Mouse (Mus musculus): ENCODE measurements at regions not wholly inside any gene's neighbourhood (a gene's known extent, or its start where the extent isn't known, plus 50 kb on each side); places are given as distances from the start of the nearest gene placed in this dataset.

DNA sequence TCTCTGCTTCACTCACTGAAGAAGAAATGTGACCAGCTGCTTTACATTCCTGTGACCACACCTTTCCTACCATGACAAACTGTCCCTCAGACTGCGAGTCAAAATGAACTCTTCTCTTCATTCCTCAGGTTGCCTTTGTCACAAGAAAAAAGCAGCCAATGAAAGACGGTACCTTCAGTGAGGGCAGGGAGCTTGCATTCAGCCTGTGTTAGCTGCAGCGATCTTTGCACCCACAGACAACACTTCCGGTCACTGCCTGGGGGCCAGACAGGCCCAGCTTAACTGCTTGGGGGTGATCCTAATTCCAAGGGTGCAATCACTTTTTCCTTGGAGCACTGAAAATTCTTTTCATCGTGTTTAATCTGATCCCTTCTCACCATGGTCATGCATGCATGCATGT, 169.2 kb upstream of the Jade1 start:
- H3K36me3 ChIP-seq (ENCODE audit: control insufficient read depth, insufficient read depth, low read length), result no peaks in the 10 kb centered on the region
- WGBS, result 42% methylated on average over 5 of the region's 5 CpGs
- no peak for TF ChIP-seq CTCF (IDR thresholded peaks at IDR 0.05; ENCODE audit: low read depth, low read length)
- TF ChIP-seq POLR2A (IDR thresholded peaks at IDR 0.05; ENCODE audit: extremely low read depth, insufficient read depth, low read length), result no peak

GRCm38 (mm10) chr3:41384410-41384809, 171.1 kb upstream of the Jade1 start:
- Histone ChIP-seq H3K36me3 (ENCODE audit: control insufficient read depth, insufficient read depth, low read length) (no peaks in the 10 kb centered on the region), H3K27me3 (ENCODE audit: control insufficient read depth, insufficient read depth, low read length) (no peaks in the 10 kb centered on the region), H3K4me1 (ENCODE audit: control insufficient read depth, insufficient read depth, low read length) (no peaks in the 10 kb centered on the region; the same call in 1 of the 2 replicates), H3K79me2 (ENCODE audit: control insufficient read depth, insufficient read depth, low read length) (no peaks in the 10 kb centered on the region), H3K27ac (replicated peaks; ENCODE audit: insufficient read depth, low read depth, low read length) (no peak overlapping the region), H3K9ac (ENCODE audit: low read depth, low read length) (no peak overlapping the region), H3K4me3 (ENCODE audit: insufficient read depth, low read depth, low read length) (no peak overlapping the region)
- TF ChIP-seq POLR2A (IDR thresholded peaks at IDR 0.05; ENCODE audit: extremely low read depth, insufficient read depth, low read length), result no peak
- TF ChIP-seq CTCF (IDR thresholded peaks at IDR 0.05; ENCODE audit: low read depth, low read length), result no peak
- DNase-seq (ENCODE audit: extremely low read depth, low read depth, low spot score), result no peak
- WGBS, result 85% methylated on average over 10 of the region's 10 CpGs

More for the DNA sequence above, 169.2 kb upstream of the Jade1 start:
- Histone ChIP-seq H3K9ac (ENCODE audit: low read depth, low read length) (no peak overlapping the region), H3K79me2 (ENCODE audit: control insufficient read depth, insufficient read depth, low read length) (no peaks in the 10 kb centered on the region), H3K27ac (replicated peaks; ENCODE audit: insufficient read depth, low read depth, low read length) (no peak overlapping the region), H3K4me1 (ENCODE audit: control insufficient read depth, insufficient read depth, low read length) (no peaks in the 10 kb centered on the region; the same call in 1 of the 2 replicates), H3K27me3 (ENCODE audit: control insufficient read depth, insufficient read depth, low read length) (no peaks in the 10 kb centered on the region), H3K4me3 (ENCODE audit: insufficient read depth, low read depth, low read length) (no peak overlapping the region)
- peak; percentile 25 for DNase-seq (ENCODE audit: extremely low read depth, low read depth, low spot score)

- WGBS, result 89% methylated on average over 5 of the region's 5 CpGs
- DNase-seq (ENCODE audit: extremely low read depth, low read depth, low spot score), result no peak
- Histone ChIP-seq H3K36me3 (ENCODE audit: control insufficient read depth, insufficient read depth, low read length) (no peaks in the 10 kb centered on the region), H3K27me3 (ENCODE audit: control insufficient read depth, insufficient read depth, low read length) (no peaks in the 10 kb centered on the region), H3K4me3 (ENCODE audit: insufficient read depth, low read depth, low read length) (no peak overlapping the region), H3K9ac (ENCODE audit: low read depth, low read length) (no peak overlapping the region), H3K4me1 (ENCODE audit: control insufficient read depth, insufficient read depth, low read length) (no peaks in the 10 kb centered on the region; the same call in 1 of the 2 replicates), H3K27ac (replicated peaks; ENCODE audit: insufficient read depth, low read depth, low read length) (no peak overlapping the region), H3K79me2 (ENCODE audit: control insufficient read depth, insufficient read depth, low read length) (no peaks in the 10 kb centered on the region)
- no peak for TF ChIP-seq POLR2A (IDR thresholded peaks at IDR 0.05; ENCODE audit: extremely low read depth, insufficient read depth, low read length)
- TF ChIP-seq CTCF (IDR thresholded peaks at IDR 0.05; ENCODE audit: low read depth, low read length), result no peak
Observed at GRCm38 (mm10) chr3:41378576-41378975, 177.0 kb upstream of the Jade1 start.

DNA sequence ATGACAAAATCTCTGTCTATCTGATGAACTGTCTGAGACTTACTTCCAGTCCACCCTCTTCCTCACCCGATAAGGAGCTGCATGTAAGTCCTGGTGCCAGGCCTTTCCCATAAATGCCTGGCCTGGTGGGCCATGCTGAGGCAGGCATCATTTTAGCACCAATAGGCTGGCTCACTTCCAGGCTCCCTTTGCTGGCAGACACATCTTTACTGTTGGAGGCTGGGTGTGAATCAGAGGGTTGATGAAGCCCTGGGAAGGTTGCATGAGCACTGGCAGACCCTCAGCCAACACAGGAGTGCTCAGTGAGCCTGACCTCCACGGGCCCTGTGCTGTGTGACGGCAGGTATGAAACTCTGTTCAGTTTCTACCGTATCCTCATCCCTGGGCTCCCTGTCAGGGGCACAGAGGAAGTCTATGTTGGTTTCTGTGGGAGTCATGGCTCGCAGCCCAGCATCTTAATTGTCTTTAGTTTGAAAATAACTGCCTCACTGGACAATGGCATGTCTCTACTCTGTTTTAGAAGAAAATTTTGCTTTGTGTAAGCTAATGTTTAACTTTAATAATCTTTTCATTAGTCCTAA, 177.6 kb upstream of the Jade1 start:
- WGBS, result 86% methylated on average over 5 of the region's 5 CpGs
- TF ChIP-seq POLR2A (IDR thresholded peaks at IDR 0.05; ENCODE audit: extremely low read depth, insufficient read depth, low read length) (no peak), CTCF (IDR thresholded peaks at IDR 0.05; ENCODE audit: low read depth, low read length) (no peak)
- no peak for DNase-seq (ENCODE audit: extremely low read depth, low read depth, low spot score)

DNA sequence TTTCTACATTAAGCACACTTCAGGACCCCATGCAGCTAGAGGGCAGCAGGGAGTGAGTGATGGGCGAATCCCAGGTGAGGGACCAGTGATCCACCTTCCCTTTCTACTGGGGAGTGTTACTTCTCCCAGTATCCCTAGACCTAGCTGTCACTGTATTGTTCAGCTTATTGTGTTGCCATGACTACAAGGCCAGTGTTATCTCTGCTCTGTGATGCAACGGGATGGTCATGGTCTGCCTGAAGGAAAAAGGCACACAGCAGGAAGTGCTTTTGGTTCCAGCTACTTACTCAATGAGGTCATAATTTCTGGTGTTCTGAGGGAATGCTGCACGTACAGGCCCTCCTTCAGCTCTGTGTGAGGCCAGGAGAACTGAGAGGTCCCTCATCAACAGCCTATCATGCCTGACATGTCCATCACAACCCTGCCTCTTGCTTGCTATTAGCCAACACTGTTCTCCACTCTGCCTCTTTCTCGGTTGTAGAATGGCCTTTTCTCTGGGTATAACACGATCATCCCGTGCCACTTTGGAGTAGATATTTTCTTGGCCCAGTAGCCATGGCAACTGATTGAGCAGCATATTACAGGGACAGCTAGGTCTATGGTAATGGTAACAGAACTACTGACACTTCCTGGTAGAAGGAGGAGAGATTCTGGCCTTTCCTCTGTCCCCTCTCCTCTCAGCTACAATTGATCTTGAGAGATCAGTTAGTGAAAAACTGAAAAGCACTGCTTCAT, 178.5 kb upstream of the Jade1 start:
- no peak overlapping the region for H3K27ac ChIP-seq (replicated peaks; ENCODE audit: insufficient read depth, low read depth, low read length)
- no peaks in the 10 kb centered on the region for H3K79me2 ChIP-seq (ENCODE audit: control insufficient read depth, insufficient read depth, low read length)
- H3K4me3 ChIP-seq (ENCODE audit: insufficient read depth, low read depth, low read length), result no peak overlapping the region
- no peak for DNase-seq (ENCODE audit: extremely low read depth, low read depth, low spot score)
- no peak overlapping the region for H3K9ac ChIP-seq (ENCODE audit: low read depth, low read length)
- no peak for TF ChIP-seq POLR2A (IDR thresholded peaks at IDR 0.05; ENCODE audit: extremely low read depth, insufficient read depth, low read length)
- TF ChIP-seq CTCF (IDR thresholded peaks at IDR 0.05; ENCODE audit: low read depth, low read length), result peak; percentile 43
- H3K4me1 ChIP-seq (ENCODE audit: control insufficient read depth, insufficient read depth, low read length), result no peaks in the 10 kb centered on the region
- 70% methylated on average over 6 of the region's 6 CpGs for WGBS
- H3K27me3 ChIP-seq (ENCODE audit: control insufficient read depth, insufficient read depth, low read length), result no peaks in the 10 kb centered on the region
- H3K36me3 ChIP-seq (ENCODE audit: control insufficient read depth, insufficient read depth, low read length), result no peaks in the 10 kb centered on the region

More for the DNA sequence above, 177.6 kb upstream of the Jade1 start:
- H3K36me3 ChIP-seq (ENCODE audit: control insufficient read depth, insufficient read depth, low read length), result no peaks in the 10 kb centered on the region
- H3K4me3 ChIP-seq (ENCODE audit: insufficient read depth, low read depth, low read length), result no peak overlapping the region
- H3K27ac ChIP-seq (replicated peaks; ENCODE audit: insufficient read depth, low read depth, low read length), result no peak overlapping the region
- no peaks in the 10 kb centered on the region for H3K79me2 ChIP-seq (ENCODE audit: control insufficient read depth, insufficient read depth, low read length)
- no peaks in the 10 kb centered on the region for H3K27me3 ChIP-seq (ENCODE audit: control insufficient read depth, insufficient read depth, low read length)
- no peaks in the 10 kb centered on the region for H3K4me1 ChIP-seq (ENCODE audit: control insufficient read depth, insufficient read depth, low read length)
- H3K9ac ChIP-seq (ENCODE audit: low read depth, low read length), result no peak overlapping the region
